10 mouse cellular contexts compared by ENCODE assay signal in genomic region chr5:90689426-90690128, GRCm38 (mm10). TPM values are rescaled to one million over a fixed set of nuclear protein-coding genes. Genes with fewer than 3 reads are reported as not detected.
DNase-seq lines count a peak whose midpoint lies in the region; ATAC-seq and TF ChIP-seq lines count a peak whose summit lies in the region.
"Had no signal": no experiment of that assay in that cellular context is flagged by ENCODE, and none has a peak within 500 bp of the region (broad histone marks: within the 10 kb centered on the region; RNA-seq: fewer than 3 reads in every experiment).

No protein-coding gene starts in this region.

- TF ChIP-seq CTCF in Patski (IDR thresholded peaks at IDR 0.05): no peak

- POLR2A ChIA-PET in Patski (lab: Charles Lee): interaction anchor here (0.6 to 1.7 kb wide), 2 partner anchors 16 to 211 kb away, joined by 3 to 4 read pairs; no protein-coding TSS in a partner anchor

- CTCF ChIA-PET in Patski (lab: Charles Lee): interaction anchor here (0.7 to 1.3 kb wide), 4 partner anchors 10 to 65 kb away, joined by 3 to 5 read pairs (median 4); no protein-coding TSS in a partner anchor

- H3K27me3 ChIP-seq in Patski: no peaks in the 10 kb centered on the region
- H3K27me3 ChIP-seq: heart, embryonic 15.5 days had no signal

- peak; percentile 72 for ATAC-seq in Patski
- peak; percentile 94 for ATAC-seq in hematopoietic stem cell, adult 5-6 weeks (replicated peaks in 1 of 2; ENCODE audit: insufficient read depth in 1 of 2, low FRiP score in 2 of 2, low TSS enrichment in 1 of 2, low read depth in 1 of 2, poor library complexity in 2 of 2, severe bottlenecking in 2 of 2)

- in situ Hi-C loops in Patski (cut with MboI; ENCODE audit: low pct_unique_long_range_greater_than_20kb): no loop called here

- peak; percentile 78 for DNase-seq in 3134 (ENCODE audit: extremely low read depth, insufficient read length, low spot score)
- peak; percentile 75 for DNase-seq in Patski (ENCODE audit: low read depth, low spot score)
- DNase-seq in lung, postnatal 25 days (ENCODE audit: low spot score): peak; percentile 68
- no peak for DNase-seq in embryo, embryonic 10 days (ENCODE audit: low spot score)
- DNase-seq in kidney, postnatal 14 days: no peak
- no peak for DNase-seq in right cerebral cortex, adult 18-20 months
- no peak for DNase-seq in gastrocnemius, adult 8-10 months (ENCODE audit: low spot score in 2 of 2)

RNA-seq across cellular contexts. Expression of gene Rassf6, which starts 49.1 kb away (rescaled TPM):
- polyA plus RNA-seq in Patski (2021): 3.9 TPM
- 2.0 and 5.3 TPM in 2 replicates for total RNA-seq in hematopoietic stem cell, adult 5-6 weeks (2017)
- total RNA-seq in gastrocnemius, adult 8-10 months (2022): not detected
- total RNA-seq: MEL had no signal

Comparison
In these comparisons a context has a peak if more than half of its experiments do, and no peak if none do; other contexts are left out.
1. DNase-seq: peak in 3134 (single experiment), Patski (single experiment) and lung, postnatal 25 days (single experiment); none in embryo, embryonic 10 days (single experiment), kidney, postnatal 14 days (single experiment), right cerebral cortex, adult 18-20 months (single experiment) and gastrocnemius, adult 8-10 months (0 of 2).